9 mouse cellular contexts compared by ENCODE assay signal in genomic region chr4:45965737-45966447, GRCm38 (mm10). TPM values are rescaled to one million over a fixed set of nuclear protein-coding genes. Genes with fewer than 3 reads are reported as not detected.
A peak's percentile ranks its signal among the peaks of the same experiment; 100 is the strongest.
DNase-seq lines count a peak whose midpoint lies in the region; ATAC-seq and TF ChIP-seq lines count a peak whose summit lies in the region.
"Had no signal": no experiment of that assay in that cellular context is flagged by ENCODE, and none has a peak within 500 bp of the region (broad histone marks: within the 10 kb centered on the region; RNA-seq: fewer than 3 reads in every experiment).

No protein-coding gene starts in this region.

- H3K4me3 ChIP-seq in limb, embryonic 14.5 days (replicated peaks; ENCODE audit: low read length), result 0 out of 2 replicates have a peak overlapping the region, but pooled peaks have one; percentile 2
- H3K4me3 ChIP-seq in forebrain, embryonic 14.5 days (ENCODE audit: low read depth, low read length), result no peak overlapping the region

- H3K36me3 ChIP-seq in limb, embryonic 14.5 days (ENCODE audit: control insufficient read depth, insufficient read depth, low read length), result no peaks in the 10 kb centered on the region
- no peaks in the 10 kb centered on the region for H3K36me3 ChIP-seq in forebrain, embryonic 14.5 days (ENCODE audit: control insufficient read depth, insufficient read depth, low read length)
- H3K36me3 ChIP-seq: G1E had no signal

- no peak overlapping the region for H3K27ac ChIP-seq in limb, embryonic 14.5 days (replicated peaks; ENCODE audit: low read depth, low read length)
- H3K27ac ChIP-seq in forebrain, embryonic 14.5 days (ENCODE audit: low read depth, low read length), result no peak overlapping the region

- intact Hi-C loops in heart, postnatal 10 days (cut with DNase I), result no loop called here
- intact Hi-C loops in left cerebral cortex, postnatal 36 days (cut with DNase I), result no loop called here

- H3K4me2 ChIP-seq in limb, embryonic 14.5 days (replicated peaks; ENCODE audit: low read depth, low read length, severe bottlenecking), result peak overlapping the region; percentile 31; the same call in 1 of the 2 replicates
- H3K4me2 ChIP-seq in forebrain, embryonic 14.5 days (ENCODE audit: low read length), result no peak overlapping the region

- ATAC-seq in limb, embryonic 14.5 days (ENCODE audit: low FRiP score, low read depth), result no peak
- ATAC-seq in forebrain, embryonic 14.5 days, result no peak

- peaks cover 7% of the 10 kb centered on the region; the same call in 1 of the 2 replicates for H3K4me1 ChIP-seq in limb, embryonic 14.5 days (ENCODE audit: control insufficient read depth, insufficient read depth, low read length)
- H3K4me1 ChIP-seq in forebrain, embryonic 14.5 days (ENCODE audit: control insufficient read depth, insufficient read depth, low read length), result peaks cover 10% of the 10 kb centered on the region; the same call in 1 of the 2 replicates

- peak; percentile 19 for DNase-seq in retina, postnatal 1 day
- DNase-seq in retina, embryonic 14.5 days (ENCODE audit: low spot score), result no peak
- peak; percentile 62 to 70 for DNase-seq in heart, postnatal 10 days
- peak; percentile 36 for DNase-seq in limb, embryonic 14.5 days (ENCODE audit: low spot score)
- DNase-seq in skeletal muscle tissue, adult 2 months (ENCODE audit: low read depth, low spot score), result peak; percentile 42
- no peak for DNase-seq in layer of hippocampus, adult 18-20 months (ENCODE audit: low spot score in 2 of 2)
- no peak for DNase-seq in forebrain, embryonic 14.5 days (ENCODE audit: low spot score)
- DNase-seq in left cerebral cortex, postnatal 36 days (ENCODE audit: low spot score in 2 of 2), result no peak

- H3K9ac ChIP-seq in limb, embryonic 14.5 days (ENCODE audit: low read depth, low read length, severe bottlenecking), result peak overlapping the region; percentile 16; the same call in 1 of the 2 replicates
- H3K9ac ChIP-seq in forebrain, embryonic 14.5 days (ENCODE audit: low read length), result no peak overlapping the region

- H3K27me3 ChIP-seq in limb, embryonic 14.5 days (ENCODE audit: control insufficient read depth, insufficient read depth, low read length), result no peaks in the 10 kb centered on the region
- H3K27me3 ChIP-seq in forebrain, embryonic 14.5 days (replicated peaks; ENCODE audit: control insufficient read depth, insufficient read depth, low read length), result no peaks in the 10 kb centered on the region

- 15% methylated on average over 13 of the region's 13 CpGs for WGBS in limb, embryonic 14.5 days
- WGBS in forebrain, embryonic 14.5 days, result 40% methylated on average over 13 of the region's 13 CpGs

- TF ChIP-seq POLR2A in limb, embryonic 14.5 days (IDR thresholded peaks at IDR 0.05; ENCODE audit: borderline replicate concordance, extremely low read depth, insufficient read depth, insufficient read length), result no peak

- no peaks in the 10 kb centered on the region for H3K9me3 ChIP-seq in limb, embryonic 14.5 days (ENCODE audit: control insufficient read depth, low read length)
- H3K9me3 ChIP-seq in forebrain, embryonic 14.5 days (replicated peaks; ENCODE audit: control insufficient read depth, low read length), result no peaks in the 10 kb centered on the region
- H3K9me3 ChIP-seq: G1E had no signal

RNA-seq across cellular contexts. Expression of gene Tdrd7, which starts 0.8 kb away (rescaled TPM):
- 10 to 100 TPM; 16.9 to 18.5 TPM for total RNA-seq in heart, postnatal 10 days (2021)
- 12.7 TPM in 2 replicates for polyA plus RNA-seq in limb, embryonic 14.5 days (2012; rRNA removed)
- polyA plus RNA-seq in limb, embryonic 14.5 days (2014; fragmentation: Nextera tagmentation; extraction: Ambion mirVana), result 12.9 and 13.4 TPM in 2 replicates
- 10 to 100 TPM; 29.3 to 30.8 TPM for total RNA-seq in layer of hippocampus, adult 18-20 months (2021)
- polyA plus RNA-seq in forebrain, embryonic 14.5 days (2014; fragmentation: Nextera tagmentation; extraction: Ambion mirVana), result 15.0 and 18.7 TPM in 2 replicates
- total RNA-seq in left cerebral cortex, postnatal 36 days (2021), result 10 to 100 TPM; 24.7 to 24.9 TPM

Comparison
In these comparisons a context has a peak if more than half of its experiments do, and no peak if none do; other contexts are left out.
1. DNase-seq: peak in retina, postnatal 1 day (single experiment), heart, postnatal 10 days (2 of 2), limb, embryonic 14.5 days (single experiment) and skeletal muscle tissue, adult 2 months (single experiment); none in retina, embryonic 14.5 days (single experiment), layer of hippocampus, adult 18-20 months (0 of 2), forebrain, embryonic 14.5 days (single experiment) and left cerebral cortex, postnatal 36 days (0 of 2).